Mouse (Mus musculus): ENCODE measurements around the gene Clock.
A peak's percentile ranks its signal among the peaks of the same experiment; 100 is the strongest.

Clock gene

DNA sequence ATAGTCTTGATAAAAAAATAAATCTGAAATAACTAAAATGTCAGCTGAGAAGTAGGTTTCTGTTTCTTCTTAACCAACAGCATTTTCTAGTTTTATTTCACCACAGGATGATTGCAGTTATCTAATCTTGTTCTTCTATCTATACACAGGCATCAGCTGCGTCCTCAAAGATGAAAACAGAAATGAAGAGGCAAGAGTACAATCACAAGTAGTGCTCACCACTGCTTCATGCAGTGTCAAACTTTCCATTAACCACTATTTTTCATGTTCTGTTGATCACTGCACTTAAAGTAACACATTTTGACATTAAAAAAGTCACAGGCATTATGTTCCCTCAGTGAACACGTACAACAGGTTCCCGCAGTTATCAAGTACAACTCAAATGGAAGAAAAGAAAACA, 53.6 kb downstream of the Clock start:
- no peak for DNase-seq

DNA sequence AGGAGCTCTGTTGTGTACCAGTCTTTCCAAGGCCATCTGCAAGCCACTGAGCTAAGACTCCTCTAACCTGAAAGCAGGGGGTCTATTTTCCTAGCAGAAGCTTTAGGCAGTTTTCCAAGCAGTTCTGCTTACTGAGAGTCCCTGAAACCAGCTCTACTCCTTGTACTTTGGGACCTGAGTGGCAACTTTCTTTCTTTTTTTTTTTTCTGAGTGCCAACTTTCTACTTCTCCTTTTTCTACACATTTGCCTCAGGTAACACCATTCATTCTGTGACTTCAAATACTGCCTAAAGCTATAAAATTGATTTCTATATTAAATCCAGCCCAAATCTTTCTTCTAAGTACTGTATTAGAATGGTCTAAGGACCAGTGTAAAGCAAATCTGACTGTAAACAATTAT, 58.1 kb downstream of the Clock start:
- no peak for DNase-seq

GRCm38 (mm10) chr5:76245419-76245818, 59.2 kb downstream of the Clock start:
- no peak for DNase-seq

GRCm38 (mm10) chr5:76244430-76244829, 60.2 kb downstream of the Clock start:
- peak; percentile 31 for DNase-seq

GRCm38 (mm10) chr5:76243929-76244328, 60.7 kb downstream of the Clock start:
- DNase-seq = peak; percentile 50

DNA sequence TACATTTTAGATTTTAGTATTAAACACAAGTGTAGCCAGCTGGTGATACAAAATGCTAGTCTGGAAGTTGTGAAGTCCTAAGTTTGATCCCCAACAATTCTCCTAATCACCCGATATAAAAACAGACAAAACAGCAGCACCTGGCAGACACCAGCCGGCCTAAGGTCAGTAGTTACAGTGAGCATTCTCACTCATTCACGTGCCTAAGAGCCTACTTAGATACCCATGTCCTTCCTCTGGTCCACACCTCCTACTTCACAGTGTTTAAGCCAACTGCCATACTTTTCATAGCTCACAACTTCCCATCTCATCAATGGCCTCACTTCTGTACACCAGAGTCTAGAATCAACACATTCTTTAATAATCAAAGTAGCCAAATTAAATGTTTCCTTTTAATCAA, 61.3 kb downstream of the Clock start:
- no peak for DNase-seq

DNA sequence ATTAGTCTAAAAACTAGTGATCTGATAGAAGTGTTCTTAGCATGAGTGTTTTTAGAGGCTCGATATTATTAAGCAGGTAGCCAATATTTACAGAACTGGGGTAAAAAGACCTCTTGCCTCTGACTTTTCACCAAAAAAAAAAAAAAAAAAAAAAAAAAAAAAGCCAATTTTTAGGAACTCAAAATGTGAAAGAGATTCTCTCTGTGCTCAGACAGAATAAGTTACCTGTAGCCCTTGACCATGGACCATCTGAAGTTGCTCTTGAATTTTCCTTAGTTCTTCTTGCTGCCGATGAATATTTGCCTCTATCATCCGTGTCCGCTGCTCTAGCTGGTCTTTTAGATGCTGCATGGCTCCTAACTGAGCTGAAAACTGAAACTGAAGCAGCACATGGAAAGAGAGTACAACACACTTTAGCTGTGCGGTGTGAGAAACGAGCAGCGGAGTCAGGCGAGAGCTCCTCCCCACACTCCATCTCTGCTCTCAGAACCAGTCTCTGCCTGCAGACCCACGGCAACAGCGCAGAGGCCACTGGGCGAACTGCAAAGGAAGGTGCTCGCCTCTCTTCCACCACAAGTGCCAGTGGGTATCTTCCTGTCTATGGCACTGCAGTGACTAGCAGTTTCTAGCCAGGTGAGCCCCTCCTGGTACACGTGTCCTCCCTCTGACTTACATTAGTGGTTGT, 73.3 kb downstream of the Clock start:
- DNase-seq = no peak

GRCm38 (mm10) chr5:76216691-76217090, 87.9 kb downstream of the Clock start:
- peak; percentile 89 for DNase-seq

DNA sequence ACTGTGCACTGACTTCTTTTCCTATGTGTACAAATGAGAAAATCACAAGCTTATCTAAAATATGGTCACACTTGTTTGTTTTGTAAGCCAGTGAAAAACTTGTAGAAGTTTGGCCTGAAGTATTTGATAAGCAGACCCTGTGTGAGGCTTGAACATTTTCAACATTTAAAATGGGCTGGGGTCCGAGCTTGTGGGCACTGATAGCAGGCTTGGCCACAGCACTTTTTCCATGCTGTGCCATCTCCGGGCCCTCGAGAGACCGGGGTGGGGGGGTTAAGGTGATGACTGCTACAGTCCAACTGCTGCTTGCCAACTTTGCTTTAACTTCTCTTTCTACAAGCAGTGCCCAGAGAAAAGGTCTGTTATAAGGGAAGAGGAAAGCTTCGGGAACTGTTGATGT, 96.5 kb downstream of the Clock start:
- peak; percentile 71 for DNase-seq

DNA sequence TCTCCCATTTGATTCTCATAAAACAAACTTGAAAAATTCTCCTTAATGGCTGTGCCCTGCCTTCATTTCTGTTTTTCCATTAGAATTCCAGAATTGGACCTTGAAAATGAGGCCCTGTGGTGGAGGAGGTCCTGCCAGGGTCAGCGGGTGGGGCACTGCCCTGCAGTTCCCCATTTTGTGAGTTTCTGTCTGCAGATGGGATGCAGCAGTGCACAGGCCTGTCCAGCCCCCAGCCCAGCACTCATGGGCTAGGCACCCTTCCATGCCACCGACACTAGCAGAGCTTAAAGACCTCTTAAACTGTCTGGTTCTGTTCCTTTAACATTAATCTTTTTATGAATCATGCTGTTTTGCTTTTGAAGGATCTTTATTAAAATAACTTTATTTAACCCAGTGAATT, 98.7 kb downstream of the Clock start:
- DNase-seq = peak; percentile 89

- peak; percentile 90 for DNase-seq
Measured at GRCm38 (mm10) chr5:76203171-76203570, 101.4 kb downstream of the Clock start.

DNA sequence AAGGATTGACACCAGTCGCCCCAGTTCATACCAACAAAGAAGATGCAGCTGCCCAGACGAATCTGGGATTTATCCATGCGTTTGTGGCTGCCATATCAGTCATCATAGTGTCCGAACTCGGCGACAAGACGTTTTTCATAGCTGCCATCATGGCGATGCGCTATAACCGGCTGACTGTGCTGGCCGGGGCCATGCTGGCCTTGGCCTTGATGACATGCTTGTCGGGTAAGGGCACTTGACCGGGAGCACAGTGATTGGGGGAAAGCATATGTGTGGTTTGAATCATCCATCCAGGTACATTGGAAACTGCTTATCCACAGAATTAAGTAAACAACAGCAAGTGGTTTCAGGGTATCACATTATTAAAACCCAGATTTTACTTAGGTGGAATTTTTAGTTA, 105.2 kb downstream of the Clock start:
- DNase-seq = no peak

- no peak for DNase-seq
Measured at GRCm38 (mm10) chr5:76194377-76194945, 110.1 kb downstream of the Clock start.

DNA sequence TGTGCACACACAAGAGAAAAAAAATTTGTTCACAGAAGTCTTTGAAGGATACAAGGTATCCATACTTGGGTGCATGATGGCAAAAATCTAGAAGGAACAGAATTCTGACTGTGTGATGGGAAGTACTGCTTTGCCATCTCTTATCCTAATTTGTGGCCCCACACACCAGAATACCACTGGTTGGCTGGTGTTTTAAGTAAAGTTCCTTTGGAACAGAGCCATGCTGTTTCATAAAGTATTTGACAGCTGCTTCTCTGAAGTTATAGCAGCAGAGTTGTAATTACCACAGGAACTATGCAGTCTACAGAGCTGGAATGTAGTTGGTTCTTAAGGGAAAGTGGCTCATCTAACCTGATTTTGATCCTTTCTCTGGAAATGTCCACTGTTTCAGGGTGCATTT, 111.5 kb downstream of the Clock start:
- DNase-seq = no peak

- DNase-seq = no peak
Measured at GRCm38 (mm10) chr5:76190609-76191008, 114.0 kb downstream of the Clock start.

DNA sequence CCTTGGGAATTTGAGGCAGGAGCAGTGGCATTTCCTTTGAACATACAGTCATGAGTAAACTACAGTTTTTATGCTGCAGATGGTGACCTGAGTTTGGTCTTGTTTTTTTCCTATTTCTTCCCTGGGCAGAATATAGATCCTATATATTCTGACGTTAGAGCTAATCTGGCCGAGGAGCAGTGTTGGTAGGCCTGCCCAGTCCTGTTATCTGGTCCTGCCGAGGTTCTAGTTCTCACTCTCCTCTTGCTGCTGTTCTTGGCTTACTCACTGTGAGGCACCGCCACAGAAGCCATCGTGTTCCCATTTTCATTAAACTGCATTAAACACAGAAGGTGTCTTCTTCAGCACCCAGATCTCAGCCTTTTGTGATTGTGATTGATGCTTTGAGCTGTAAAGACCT, 116.7 kb downstream of the Clock start:
- DNase-seq = no peak

DNA sequence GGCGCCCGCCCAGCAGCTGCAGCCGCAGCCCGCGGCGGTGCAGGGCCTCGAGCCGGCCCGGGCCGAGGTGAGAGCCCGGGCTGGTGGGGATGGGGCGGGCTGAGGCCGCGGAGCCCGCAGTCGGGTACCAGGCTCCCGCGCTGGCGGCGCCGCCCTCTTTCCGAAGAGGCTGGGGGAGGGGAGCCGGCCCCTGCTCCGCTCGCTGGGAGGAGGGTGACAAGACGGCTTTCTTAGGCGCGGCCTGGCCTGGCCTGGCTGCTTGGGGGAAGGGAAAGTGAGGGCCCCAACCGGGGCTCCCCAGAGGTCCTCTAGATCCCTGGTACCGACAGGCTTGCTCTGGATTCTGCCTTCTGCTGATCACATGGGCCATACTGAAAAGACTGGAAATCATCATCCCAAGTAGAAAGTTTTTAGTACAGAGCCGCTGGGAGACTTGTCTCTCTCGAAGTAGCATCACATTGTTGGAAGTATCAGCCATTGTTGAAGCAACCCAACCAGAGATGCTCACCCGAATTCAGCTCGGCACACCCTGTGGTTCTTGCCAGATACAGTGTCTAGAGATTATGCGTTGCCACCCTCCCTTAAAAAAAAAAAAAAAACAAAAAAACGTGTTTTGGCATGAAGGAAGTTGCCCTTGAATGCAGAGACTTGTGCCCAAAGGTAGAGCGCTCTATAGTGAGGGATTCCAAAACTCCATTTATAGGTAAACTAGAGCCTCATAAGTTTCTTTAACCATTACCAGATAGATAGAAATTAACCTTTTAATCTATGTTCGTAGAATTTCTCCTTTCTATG, 120.1 kb downstream of the Clock start:
- peak; percentile 97 for DNase-seq

- peak; percentile 100 for DNase-seq
Measured at GRCm38 (mm10) chr5:76183750-76184261, 120.8 kb downstream of the Clock start, which contains the start of gene Tmem165. TSS of gene Tmem165 (plus strand) at chr5:76183880.

GRCm38 (mm10) chr5:76183043-76183749, 121.4 kb downstream of the Clock start:
- DNase-seq = no peak

DNA sequence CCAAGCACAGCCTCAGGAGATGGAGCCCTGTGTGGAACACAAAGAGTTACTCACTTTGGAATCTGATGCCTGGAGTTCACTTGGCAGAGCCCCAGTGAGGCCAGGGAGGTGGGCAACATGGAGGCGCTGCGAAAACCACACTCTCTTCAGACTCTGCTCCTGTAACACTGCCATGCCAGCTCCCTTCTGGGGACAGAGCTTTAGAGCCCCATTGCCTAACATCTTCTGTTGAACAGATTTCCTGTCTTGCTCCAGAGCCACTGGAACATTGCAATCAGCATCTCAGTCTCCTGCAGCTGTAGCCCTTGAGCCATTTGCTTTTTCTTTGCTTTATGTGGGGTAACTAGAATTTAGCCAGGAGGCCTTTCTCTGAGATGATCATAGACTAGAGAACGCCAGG, 122.3 kb downstream of the Clock start:
- peak; percentile 75 for DNase-seq

DNA sequence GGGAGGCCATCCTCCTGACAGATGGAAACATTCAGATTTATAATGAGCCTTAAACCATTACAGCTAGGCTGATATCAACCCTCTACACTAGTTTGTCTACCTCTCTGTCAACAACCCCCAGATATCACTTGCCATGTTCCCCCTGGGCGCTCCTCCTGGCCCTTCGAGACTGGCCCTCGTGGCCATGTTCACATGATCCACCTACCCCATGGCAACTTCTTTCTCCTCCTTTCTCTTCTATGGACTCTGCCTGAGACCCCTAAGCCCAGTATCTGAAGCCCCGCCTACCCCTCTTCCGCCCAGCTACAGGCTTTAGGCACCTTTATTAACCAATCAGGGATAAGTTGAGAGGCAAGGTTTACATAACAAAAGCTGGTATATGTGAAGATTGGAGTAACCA, 124.8 kb downstream of the Clock start:
- peak; percentile 54 for DNase-seq

GRCm38 (mm10) chr5:76179171-76179570, 125.4 kb downstream of the Clock start:
- DNase-seq = peak; percentile 54

- DNase-seq = peak; percentile 78
Measured at GRCm38 (mm10) chr5:76177664-76178063, 126.9 kb downstream of the Clock start.

All from heart, adult 11 months (tissue).